Mouse (Mus musculus): ENCODE measurements at regions not wholly inside any gene's neighbourhood (a gene's known extent, or its start where the extent isn't known, plus 50 kb on each side); places are given as distances from the start of the nearest gene placed in this dataset.

- TF ChIP-seq HCFC1 (IDR thresholded peaks at IDR 0.05; ENCODE audit: borderline replicate concordance, insufficient read depth, low read length): no peak
- no peak for TF ChIP-seq ZC3H11A (IDR thresholded peaks at IDR 0.05; ENCODE audit: borderline replicate concordance, low read depth, low read length)
- no peak for TF ChIP-seq MAFK (IDR thresholded peaks at IDR 0.05; ENCODE audit: insufficient read depth, low read depth, low read length)
- TF ChIP-seq CHD2 (IDR thresholded peaks at IDR 0.05; ENCODE audit: low read depth, low read length): no peak
Measured at GRCm38 (mm10) chr7:51454989-51455692, 55.7 kb upstream of the Ano5 start.

Measured in ES-E14 (cell line).